Mouse (Mus musculus): ENCODE measurements around the gene Stmnd1.

DNA sequence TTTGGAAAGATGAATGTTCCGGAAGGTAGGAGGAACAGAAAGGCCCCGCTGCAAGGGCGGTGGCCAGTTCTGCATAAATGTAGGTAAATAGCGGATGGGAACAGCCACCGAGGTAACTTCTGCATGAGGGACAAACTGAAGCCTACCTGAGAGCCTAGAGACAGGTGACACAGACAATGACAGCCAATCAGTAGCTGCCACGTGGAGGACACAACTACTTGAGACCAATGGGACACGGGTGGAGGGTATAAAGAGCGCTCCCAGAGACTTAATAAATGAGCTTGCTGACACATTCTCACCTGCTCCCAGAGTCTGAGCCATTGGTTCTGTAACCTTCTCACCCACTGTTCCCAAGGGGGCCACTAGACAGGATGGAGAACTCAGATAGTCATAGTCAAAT is 67.1 kb downstream of the Stmnd1 start:
- TF ChIP-seq CTCF (IDR thresholded peaks at IDR 0.05; ENCODE audit: extremely low read depth, insufficient read depth, insufficient read length, insufficient replicate concordance) (no peak), POLR2A (IDR thresholded peaks at IDR 0.05; ENCODE audit: low read depth, low read length) (no peak)
